Mouse (Mus musculus) WW6 (cell line): ENCODE data around the gene Slc6a16.
"Not testable (repeated sequence)": the region's sequence is repeated elsewhere in the genome, so short reads cannot be mapped to it uniquely, and the experiment has no call there.

ENCODE experiments used
- DNase-seq: peaks from one replicate; pipeline ENCODE4 v3.0.0-alpha.2; 2013; ENCODE audit warnings: low read depth, low spot score

Gene Slc6a16

GRCm38 (mm10) chr7:45253806-45254205 lies 12.9 kb downstream of the Slc6a16 start:
- DNase-seq = no peak

- not testable (repeated sequence) for DNase-seq
Measured at GRCm38 (mm10) chr7:45255822-45256221, 14.9 kb downstream of the Slc6a16 start.

GRCm38 (mm10) chr7:45257063-45257840 lies 16.4 kb downstream of the Slc6a16 start:
- no peak for DNase-seq

- DNase-seq = no peak
Measured at GRCm38 (mm10) chr7:45259281-45259680, 18.4 kb downstream of the Slc6a16 start.

- no peak for DNase-seq
Measured at GRCm38 (mm10) chr7:45262266-45262665, 21.4 kb downstream of the Slc6a16 start.

GRCm38 (mm10) chr7:45263006-45263607 lies 22.2 kb downstream of the Slc6a16 start:
- DNase-seq = no peak

- no peak for DNase-seq
Measured at GRCm38 (mm10) chr7:45264348-45264747, 23.5 kb downstream of the Slc6a16 start.

GRCm38 (mm10) chr7:45265518-45265917 lies 24.6 kb downstream of the Slc6a16 start:
- DNase-seq = no peak

- no peak for DNase-seq
Measured at GRCm38 (mm10) chr7:45272786-45273412, 32.0 kb downstream of the Slc6a16 start.

GRCm38 (mm10) chr7:45273672-45274071 lies 32.8 kb downstream of the Slc6a16 start:
- no peak for DNase-seq

- peak; percentile 39 for DNase-seq
Measured at GRCm38 (mm10) chr7:45277136-45277760, 36.4 kb downstream of the Slc6a16 start, which contains the start of gene Slc6a21. TSS of gene Slc6a21 (plus strand) at chr7:45277513.

GRCm38 (mm10) chr7:45286486-45286885 lies 45.6 kb downstream of the Slc6a16 start:
- DNase-seq = no peak

GRCm38 (mm10) chr7:45296626-45297025 lies 55.7 kb downstream of the Slc6a16 start:
- DNase-seq = no peak

GRCm38 (mm10) chr7:45297563-45297962 lies 56.7 kb downstream of the Slc6a16 start:
- DNase-seq = no peak

- DNase-seq = no peak
Measured at GRCm38 (mm10) chr7:45299752-45300151, 58.9 kb downstream of the Slc6a16 start.

- DNase-seq = no peak
Measured at GRCm38 (mm10) chr7:45300270-45300669, 59.4 kb downstream of the Slc6a16 start.

GRCm38 (mm10) chr7:45302626-45303025 lies 61.7 kb downstream of the Slc6a16 start:
- DNase-seq = no peak

GRCm38 (mm10) chr7:45304869-45305268 lies 64.0 kb downstream of the Slc6a16 start:
- no peak for DNase-seq

- peak; percentile 78 for DNase-seq
Measured at GRCm38 (mm10) chr7:45305275-45305674, 64.4 kb downstream of the Slc6a16 start.

GRCm38 (mm10) chr7:45308551-45309240 lies 67.8 kb downstream of the Slc6a16 start:
- no peak for DNase-seq

GRCm38 (mm10) chr7:45309455-45309854 lies 68.6 kb downstream of the Slc6a16 start:
- peak; percentile 52 for DNase-seq

GRCm38 (mm10) chr7:45312023-45312422 lies 71.1 kb downstream of the Slc6a16 start:
- no peak for DNase-seq
